Mouse (Mus musculus) B cell, adult 62 days (primary cell): ENCODE results near the gene Klrc2. TPM values are rescaled to one million over a fixed set of nuclear protein-coding genes. Genes with fewer than 3 reads are reported as not detected.

Experiments used
- total RNA-seq: library from RNA; stranded (reverse); gene quantifications from 4 replicates; pipeline ENCODE4 v1.2.4, GENCODE M21; 2023

Klrc2 gene
- 0.47 to 0.55 TPM in 2 of 4 replicates, not detected in the others for total RNA-seq

DNA sequence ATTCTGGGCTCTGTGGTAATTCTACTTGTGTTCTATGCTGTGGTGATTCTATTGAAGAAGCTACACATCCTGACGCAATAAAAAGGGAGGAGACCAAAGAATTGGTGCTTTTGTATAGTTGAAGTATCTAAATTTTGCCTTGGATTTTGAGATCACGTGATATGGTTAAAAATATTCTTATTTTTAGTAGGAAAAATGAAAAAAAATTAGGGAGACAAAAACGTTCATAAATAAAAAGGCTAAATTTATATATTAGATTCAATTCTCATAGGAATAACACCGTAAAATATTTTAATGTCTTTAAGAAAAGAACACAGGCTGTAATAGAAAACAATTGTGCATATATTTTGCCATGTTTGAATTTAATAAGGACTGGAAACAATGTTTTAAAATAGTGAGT is at the start of gene Klrc2:
TSS of gene Klrc2 (minus strand) at position 101 of the 400 bp plus-strand sequence.

DNA sequence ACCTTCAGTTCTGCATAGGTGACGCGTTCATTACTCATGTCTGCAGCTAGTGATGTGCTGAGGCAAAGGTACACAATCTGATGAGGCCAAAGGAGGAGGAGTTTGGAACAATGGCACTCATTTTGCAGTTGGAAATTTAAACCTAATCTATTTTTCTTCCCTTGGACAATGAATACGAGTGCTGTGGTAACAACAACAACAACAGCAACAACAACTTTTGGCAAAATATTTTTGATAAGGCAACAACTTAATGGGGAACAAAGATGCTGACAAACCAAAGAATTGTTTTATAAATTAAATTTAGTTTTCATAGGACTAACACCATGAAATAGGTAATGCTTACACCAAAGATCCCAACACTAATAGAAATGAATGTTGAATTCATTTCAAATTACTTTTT is 18.4 kb upstream of the Klrc2 start, which contains the start of gene Klrc1:
TSS of gene Klrc1 (minus strand) at position 101 of the 400 bp plus-strand sequence.

DNA sequence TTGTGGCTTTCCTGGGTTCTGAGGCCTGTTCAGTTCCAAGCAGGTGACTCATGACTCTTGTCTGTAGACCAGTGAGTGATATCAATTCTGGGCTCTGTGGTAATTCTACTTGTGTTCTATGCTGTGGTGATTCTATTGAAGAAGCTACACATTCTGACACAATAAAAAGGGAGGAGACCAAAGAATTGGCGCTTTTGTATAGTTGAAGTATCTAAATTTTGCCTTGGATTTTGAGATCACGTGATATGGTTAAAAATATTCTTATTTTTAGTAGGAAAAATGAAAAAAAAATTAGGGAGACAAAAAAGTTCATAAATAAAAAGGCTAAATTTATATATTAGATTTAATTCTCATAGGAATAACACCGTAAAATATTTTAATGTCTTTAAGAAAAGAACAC is 17.3 kb downstream of the Klrc2 start, which contains the start of gene Klrc3:
TSS of gene Klrc3 (minus strand) at position 101 of the 400 bp plus-strand sequence.

GRCm38 (mm10) chr6:129623735-129624134 is 36.8 kb downstream of the Klrc2 start, which contains the start of gene Klrk1:
Gene Klrk1, minus strand, starts transcription at chr6:129623864.

Other genes starting within 250 kb of the Klrc2 start
- not detected in 4 replicates for gene Clec1a, start 208.7 kb downstream of the Klrc2 start, total RNA-seq
- not detected in 4 replicates for gene Olr1, start 153.5 kb downstream of the Klrc2 start, total RNA-seq
- gene Tmem52b, start 148.1 kb downstream of the Klrc2 start, total RNA-seq, result not detected in 4 replicates
- 12.0 to 14.6 TPM (median 13.2 TPM) in 4 replicates for gene Gabarapl1, start 127.5 kb downstream of the Klrc2 start, total RNA-seq
- 0.86 to 2.4 TPM (median 1.0 TPM) in 4 replicates for gene Klre1, start 82.8 kb downstream of the Klrc2 start, total RNA-seq
- gene Klrd1, start 68.9 kb downstream of the Klrc2 start, total RNA-seq, result 0.70 to 3.0 TPM (median 2.2 TPM) in 4 replicates
- 0.60 to 1.1 TPM (median 0.79 TPM) in 4 replicates for gene Klrk1, start 36.8 kb downstream of the Klrc2 start, total RNA-seq
- not detected in 4 replicates for gene Klrc3, start 17.4 kb downstream of the Klrc2 start, total RNA-seq
- gene Klrc1, start 18.3 kb upstream of the Klrc2 start, total RNA-seq, result 1.4 to 2.0 TPM (median 1.6 TPM) in 4 replicates
- 0.75 to 0.94 TPM in 2 of 4 replicates, not detected in the others for gene Klri1, start 56.4 kb upstream of the Klrc2 start, total RNA-seq
- 0.33 to 1.0 TPM (median 0.51 TPM) in 3 of 4 replicates, not detected in the other for gene Klri2, start 79.8 kb upstream of the Klrc2 start, total RNA-seq
- not detected in 4 replicates for gene Gm156, start 123.6 kb upstream of the Klrc2 start, total RNA-seq
- gene Gm17631, start 202.0 kb upstream of the Klrc2 start, total RNA-seq, result not detected in 4 replicates
- gene Klra17, start 216.0 kb upstream of the Klrc2 start, total RNA-seq, result not detected in 4 replicates